Mouse (Mus musculus): ENCODE data around the gene Ifng. TPM values are rescaled to one million over a fixed set of nuclear protein-coding genes. Genes with fewer than 3 reads are reported as not detected.
A peak's percentile ranks its signal among the peaks of the same experiment; 100 is the strongest.

Gene Ifng
- polyA plus RNA-seq, 1 experiment: not detected

- Histone ChIP-seq H3K36me3 (ENCODE audit: control insufficient read depth, insufficient read depth) (no peaks in the 10 kb centered on the region), H3K79me3 (ENCODE audit: low read depth) (no peaks in the 10 kb centered on the region), H3ac (ENCODE audit: control insufficient read depth, insufficient read length, low read depth) (no peak overlapping the region), H3K79me2 (ENCODE audit: control insufficient read depth, insufficient read depth) (no peaks in the 10 kb centered on the region), H3K27me3 (ENCODE audit: control insufficient read depth, insufficient read depth, insufficient read length) (no peaks in the 10 kb centered on the region), H3K4me3 (ENCODE audit: insufficient read depth, poor library complexity, severe bottlenecking) (no peak overlapping the region)
- no peak for TF ChIP-seq FOSL1 (IDR thresholded peaks at IDR 0.05; ENCODE audit: insufficient read depth, low read length, poor library complexity, severe bottlenecking)
- no peak for TF ChIP-seq MYOD1 (IDR thresholded peaks at IDR 0.05; ENCODE audit: control insufficient read depth, insufficient read length, low read depth)
- TF ChIP-seq CTCF (IDR thresholded peaks at IDR 0.05; ENCODE audit: control insufficient read depth, insufficient read depth, insufficient read length): no peak
- TF ChIP-seq MYOG (IDR thresholded peaks at IDR 0.05; ENCODE audit: control insufficient read depth, extremely low read depth, insufficient read length): no peak
- TF ChIP-seq MAX (IDR thresholded peaks at IDR 0.05): no peak
- no peak for TF ChIP-seq USF1 (IDR thresholded peaks at IDR 0.05; ENCODE audit: low read depth)
- no peak for TF ChIP-seq CEBPB (IDR thresholded peaks at IDR 0.05; ENCODE audit: low read depth)
Observed at GRCm38 (mm10) chr10:118445978-118446377, 5.1 kb downstream of the Ifng start.

GRCm38 (mm10) chr10:118451747-118452146 is 10.9 kb downstream of the Ifng start:
- Histone ChIP-seq H3K27me3 (ENCODE audit: control insufficient read depth, insufficient read depth, insufficient read length) (no peaks in the 10 kb centered on the region), H3K4me3 (ENCODE audit: insufficient read depth, poor library complexity, severe bottlenecking) (no peak overlapping the region), H3ac (ENCODE audit: control insufficient read depth, insufficient read length, low read depth) (no peak overlapping the region), H3K36me3 (ENCODE audit: control insufficient read depth, insufficient read depth) (no peaks in the 10 kb centered on the region), H3K79me3 (ENCODE audit: low read depth) (no peaks in the 10 kb centered on the region), H3K79me2 (ENCODE audit: control insufficient read depth, insufficient read depth) (no peaks in the 10 kb centered on the region)
- TF ChIP-seq MYOD1 (IDR thresholded peaks at IDR 0.05; ENCODE audit: control insufficient read depth, insufficient read length, low read depth): peak; percentile 67
- TF ChIP-seq MYOG (IDR thresholded peaks at IDR 0.05; ENCODE audit: control insufficient read depth, extremely low read depth, insufficient read length): no peak
- TF ChIP-seq MAX (IDR thresholded peaks at IDR 0.05): no peak
- TF ChIP-seq USF1 (IDR thresholded peaks at IDR 0.05; ENCODE audit: low read depth): peak; percentile 56
- TF ChIP-seq CEBPB (IDR thresholded peaks at IDR 0.05; ENCODE audit: low read depth): no peak

GRCm38 (mm10) chr10:118458729-118459128 is 17.9 kb downstream of the Ifng start:
- no peaks in the 10 kb centered on the region for H3K27me3 ChIP-seq (ENCODE audit: control insufficient read depth, insufficient read depth, insufficient read length)
- H3K79me3 ChIP-seq (ENCODE audit: low read depth): no peaks in the 10 kb centered on the region
- TF ChIP-seq USF1 (IDR thresholded peaks at IDR 0.05; ENCODE audit: low read depth) (no peak), CTCF (IDR thresholded peaks at IDR 0.05; ENCODE audit: control insufficient read depth, insufficient read depth, insufficient read length) (no peak), MYOG (IDR thresholded peaks at IDR 0.05; ENCODE audit: control insufficient read depth, extremely low read depth, insufficient read length) (no peak), MYOD1 (IDR thresholded peaks at IDR 0.05; ENCODE audit: control insufficient read depth, insufficient read length, low read depth) (no peak), CEBPB (IDR thresholded peaks at IDR 0.05; ENCODE audit: low read depth) (no peak), MAX (IDR thresholded peaks at IDR 0.05) (no peak), FOSL1 (IDR thresholded peaks at IDR 0.05; ENCODE audit: insufficient read depth, low read length, poor library complexity, severe bottlenecking) (no peak)
- no peak overlapping the region for H3ac ChIP-seq (ENCODE audit: control insufficient read depth, insufficient read length, low read depth)
- H3K4me3 ChIP-seq (ENCODE audit: insufficient read depth, poor library complexity, severe bottlenecking): no peak overlapping the region
- no peaks in the 10 kb centered on the region for H3K79me2 ChIP-seq (ENCODE audit: control insufficient read depth, insufficient read depth)
- no peaks in the 10 kb centered on the region for H3K36me3 ChIP-seq (ENCODE audit: control insufficient read depth, insufficient read depth)

- no peaks in the 10 kb centered on the region for H3K79me3 ChIP-seq (ENCODE audit: low read depth)
- no peak overlapping the region for H3ac ChIP-seq (ENCODE audit: control insufficient read depth, insufficient read length, low read depth)
- no peaks in the 10 kb centered on the region for H3K36me3 ChIP-seq (ENCODE audit: control insufficient read depth, insufficient read depth)
- TF ChIP-seq MAX (IDR thresholded peaks at IDR 0.05) (no peak), FOSL1 (IDR thresholded peaks at IDR 0.05; ENCODE audit: insufficient read depth, low read length, poor library complexity, severe bottlenecking) (no peak), USF1 (IDR thresholded peaks at IDR 0.05; ENCODE audit: low read depth) (no peak), CTCF (IDR thresholded peaks at IDR 0.05; ENCODE audit: control insufficient read depth, insufficient read depth, insufficient read length) (no peak), CEBPB (IDR thresholded peaks at IDR 0.05; ENCODE audit: low read depth) (no peak), MYOD1 (IDR thresholded peaks at IDR 0.05; ENCODE audit: control insufficient read depth, insufficient read length, low read depth) (no peak), MYOG (IDR thresholded peaks at IDR 0.05; ENCODE audit: control insufficient read depth, extremely low read depth, insufficient read length) (no peak)
- H3K79me2 ChIP-seq (ENCODE audit: control insufficient read depth, insufficient read depth): no peaks in the 10 kb centered on the region
- no peak overlapping the region for H3K4me3 ChIP-seq (ENCODE audit: insufficient read depth, poor library complexity, severe bottlenecking)
- no peaks in the 10 kb centered on the region for H3K27me3 ChIP-seq (ENCODE audit: control insufficient read depth, insufficient read depth, insufficient read length)
Observed at GRCm38 (mm10) chr10:118461126-118461767, 20.4 kb downstream of the Ifng start.

GRCm38 (mm10) chr10:118466481-118466880 is 25.6 kb downstream of the Ifng start:
- Histone ChIP-seq H3K4me3 (ENCODE audit: insufficient read depth, poor library complexity, severe bottlenecking) (no peak overlapping the region), H3ac (ENCODE audit: control insufficient read depth, insufficient read length, low read depth) (no peak overlapping the region), H3K36me3 (ENCODE audit: control insufficient read depth, insufficient read depth) (no peaks in the 10 kb centered on the region), H3K27me3 (ENCODE audit: control insufficient read depth, insufficient read depth, insufficient read length) (no peaks in the 10 kb centered on the region), H3K79me3 (ENCODE audit: low read depth) (no peaks in the 10 kb centered on the region), H3K79me2 (ENCODE audit: control insufficient read depth, insufficient read depth) (no peaks in the 10 kb centered on the region)
- no peak for TF ChIP-seq USF1 (IDR thresholded peaks at IDR 0.05; ENCODE audit: low read depth)

GRCm38 (mm10) chr10:118469047-118469446 is 28.2 kb downstream of the Ifng start:
- TF ChIP-seq USF1 (IDR thresholded peaks at IDR 0.05; ENCODE audit: low read depth) (no peak), CTCF (IDR thresholded peaks at IDR 0.05; ENCODE audit: control insufficient read depth, insufficient read depth, insufficient read length) (no peak), CEBPB (IDR thresholded peaks at IDR 0.05; ENCODE audit: low read depth) (no peak), FOSL1 (IDR thresholded peaks at IDR 0.05; ENCODE audit: insufficient read depth, low read length, poor library complexity, severe bottlenecking) (no peak), MAX (IDR thresholded peaks at IDR 0.05) (no peak), MYOD1 (IDR thresholded peaks at IDR 0.05; ENCODE audit: control insufficient read depth, insufficient read length, low read depth) (no peak), MYOG (IDR thresholded peaks at IDR 0.05; ENCODE audit: control insufficient read depth, extremely low read depth, insufficient read length) (no peak)
- no peaks in the 10 kb centered on the region for H3K36me3 ChIP-seq (ENCODE audit: control insufficient read depth, insufficient read depth)
- no peak overlapping the region for H3K4me3 ChIP-seq (ENCODE audit: insufficient read depth, poor library complexity, severe bottlenecking)
- H3K79me2 ChIP-seq (ENCODE audit: control insufficient read depth, insufficient read depth): no peaks in the 10 kb centered on the region
- no peaks in the 10 kb centered on the region for H3K27me3 ChIP-seq (ENCODE audit: control insufficient read depth, insufficient read depth, insufficient read length)
- no peak overlapping the region for H3ac ChIP-seq (ENCODE audit: control insufficient read depth, insufficient read length, low read depth)
- no peaks in the 10 kb centered on the region for H3K79me3 ChIP-seq (ENCODE audit: low read depth)
